18 mouse cellular contexts compared by ENCODE assay signal in genomic region chr3:154879080-154879479, GRCm38 (mm10).
DNase-seq lines count a peak whose midpoint lies in the region; ATAC-seq and TF ChIP-seq lines count a peak whose summit lies in the region.
"Had no signal": no experiment of that assay in that cellular context is flagged by ENCODE, and none has a peak within 500 bp of the region (broad histone marks: within the 10 kb centered on the region; RNA-seq: fewer than 3 reads in every experiment).

No protein-coding gene starts in this region.

- ATAC-seq in heart, postnatal 0 days (ENCODE audit: insufficient read depth, low read depth), result no peak
- peak; percentile 60 for ATAC-seq in intestine, embryonic 15.5 days
- ATAC-seq in intestine, postnatal 0 days, result no peak
- peak; percentile 56 for ATAC-seq in megakaryocyte-erythroid progenitor cell, adult 5-6 weeks (replicated peaks; ENCODE audit: low FRiP score, low TSS enrichment, poor library complexity, severe bottlenecking)
- ATAC-seq in CD4-positive, CD25-positive, alpha-beta regulatory T cell, adult 4 months, result no peak
- ATAC-seq: forebrain, embryonic 13.5 days; forebrain, postnatal 0 days had no signal

- TF ChIP-seq EP300 in heart, postnatal 0 days (IDR thresholded peaks at IDR 0.05; ENCODE audit: low read depth), result no peak

- DNase-seq in heart, postnatal 0 days (ENCODE audit: low spot score), result no peak
- DNase-seq in heart, adult 9 months (ENCODE audit: low spot score in 2 of 2), result no peak
- DNase-seq in adipocyte (ENCODE audit: low spot score), result no peak
- no peak for DNase-seq in left cerebral cortex, adult 11 months (ENCODE audit: low spot score)
- DNase-seq: adrenal gland, adult 2 months; adrenal gland, postnatal 25 days; cerebellum, adult 18-20 months; cerebellum, adult 9-11 months; cerebellum, postnatal 36 days; forebrain, postnatal 0 days; gastrocnemius, postnatal 14 days had no signal

- H3K9me3 ChIP-seq in heart, postnatal 0 days (replicated peaks; ENCODE audit: control insufficient read depth, low read length), result no peaks in the 10 kb centered on the region
- H3K9me3 ChIP-seq in intestine, embryonic 15.5 days, result no peaks in the 10 kb centered on the region
- no peaks in the 10 kb centered on the region for H3K9me3 ChIP-seq in intestine, postnatal 0 days (ENCODE audit: control insufficient read depth)
- H3K9me3 ChIP-seq: embryonic facial prominence, embryonic 10.5 days; forebrain, embryonic 13.5 days; hindbrain, embryonic 13.5 days had no signal

- TF ChIP-seq CTCF in heart, postnatal 0 days (IDR thresholded peaks at IDR 0.05; ENCODE audit: low read depth), result no peak
- TF ChIP-seq CTCF in intestine, postnatal 0 days (IDR thresholded peaks at IDR 0.05; ENCODE audit: low read depth), result no peak

- H3K4me2 ChIP-seq in heart, postnatal 0 days (ENCODE audit: low read depth, low read length), result no peak overlapping the region
- H3K4me2 ChIP-seq in intestine, embryonic 15.5 days (replicated peaks), result 0 out of 2 replicates have a peak overlapping the region, but pooled peaks have one; percentile 2
- H3K4me2 ChIP-seq in intestine, postnatal 0 days (replicated peaks; ENCODE audit: low read depth), result no peak overlapping the region; the same call in 1 of the 2 replicates
- H3K4me2 ChIP-seq: forebrain, embryonic 13.5 days; hindbrain, embryonic 13.5 days had no signal

- 52% methylated on average over 1 of the region's 1 CpGs for WGBS in heart, postnatal 0 days
- WGBS in intestine, embryonic 15.5 days, result 90% methylated on average over 1 of the region's 1 CpGs
- 78% methylated on average over 1 of the region's 1 CpGs for WGBS in intestine, postnatal 0 days

- H3K9ac ChIP-seq in heart, postnatal 0 days (replicated peaks; ENCODE audit: low read depth, low read length), result no peak overlapping the region
- no peak overlapping the region for H3K9ac ChIP-seq in intestine, embryonic 15.5 days
- H3K9ac ChIP-seq in intestine, postnatal 0 days (ENCODE audit: low read depth, low read length), result no peak overlapping the region
- H3K9ac ChIP-seq: forebrain, embryonic 13.5 days; forebrain, postnatal 0 days; hindbrain, embryonic 13.5 days had no signal

- no peaks in the 10 kb centered on the region for H3K27me3 ChIP-seq in heart, postnatal 0 days (ENCODE audit: control insufficient read depth, insufficient read depth, low read length)
- H3K27me3 ChIP-seq in intestine, embryonic 15.5 days (replicated peaks), result no peaks in the 10 kb centered on the region
- H3K27me3 ChIP-seq in intestine, postnatal 0 days (replicated peaks; ENCODE audit: control insufficient read depth, insufficient read depth, low read length), result no peaks in the 10 kb centered on the region
- H3K27me3 ChIP-seq: forebrain, embryonic 13.5 days; hindbrain, embryonic 13.5 days had no signal

- H3K4me1 ChIP-seq in heart, postnatal 0 days (ENCODE audit: control insufficient read depth, insufficient read depth), result peaks cover 27% of the 10 kb centered on the region
- H3K4me1 ChIP-seq in intestine, embryonic 15.5 days (replicated peaks), result 0 out of 2 replicates have a peak, but pooled peaks cover 5% of the 10 kb centered on the region
- H3K4me1 ChIP-seq in intestine, postnatal 0 days (replicated peaks; ENCODE audit: control insufficient read depth, insufficient read depth, low read length), result peaks cover 2% of the 10 kb centered on the region; the same call in 1 of the 2 replicates
- H3K4me1 ChIP-seq: embryonic facial prominence, embryonic 10.5 days had no signal

- peaks cover 11% of the 10 kb centered on the region; the same call in 1 of the 2 replicates for H3K36me3 ChIP-seq in heart, postnatal 0 days (replicated peaks; ENCODE audit: control insufficient read depth, insufficient read depth, low read length)
- H3K36me3 ChIP-seq in intestine, embryonic 15.5 days, result no peaks in the 10 kb centered on the region
- no peaks in the 10 kb centered on the region for H3K36me3 ChIP-seq in intestine, postnatal 0 days (ENCODE audit: control insufficient read depth, insufficient read depth)
- H3K36me3 ChIP-seq: embryonic facial prominence, embryonic 10.5 days; hindbrain, embryonic 13.5 days had no signal

- peak overlapping the region; percentile 66 for H3K27ac ChIP-seq in heart, postnatal 0 days (ENCODE audit: low read depth)
- no peak overlapping the region for H3K27ac ChIP-seq in intestine, embryonic 15.5 days
- 0 out of 2 replicates have a peak overlapping the region, but pooled peaks have one; percentile 28 for H3K27ac ChIP-seq in intestine, postnatal 0 days (ENCODE audit: low read depth, low read length)
- H3K27ac ChIP-seq: embryonic facial prominence, embryonic 10.5 days; forebrain, embryonic 13.5 days; hindbrain, embryonic 13.5 days had no signal

- H3K4me3 ChIP-seq in heart, postnatal 0 days (ENCODE audit: low read depth, low read length), result no peak overlapping the region
- no peak overlapping the region for H3K4me3 ChIP-seq in intestine, embryonic 15.5 days (replicated peaks)
- no peak overlapping the region for H3K4me3 ChIP-seq in intestine, postnatal 0 days (ENCODE audit: low read depth, low read length)
- H3K4me3 ChIP-seq: embryonic facial prominence, embryonic 10.5 days; forebrain, embryonic 13.5 days; hindbrain, embryonic 13.5 days had no signal

Comparison
In these comparisons a context has a peak if more than half of its experiments do, and no peak if none do; other contexts are left out.
1. ATAC-seq: peak in intestine, embryonic 15.5 days (single experiment) and megakaryocyte-erythroid progenitor cell, adult 5-6 weeks (single experiment); none in heart, postnatal 0 days (single experiment), intestine, postnatal 0 days (single experiment) and CD4-positive, CD25-positive, alpha-beta regulatory T cell, adult 4 months (single experiment).